Mouse (Mus musculus) liver, embryonic 11.5 days (tissue): ENCODE data around the gene Arl4d. TPM values are rescaled to one million over a fixed set of nuclear protein-coding genes. Genes with fewer than 3 reads are reported as not detected.
A peak's percentile ranks its signal among the peaks of the same experiment; 100 is the strongest.
"Not testable (repeated sequence)": the region's sequence is repeated elsewhere in the genome, so short reads cannot be mapped to it uniquely, and the experiment has no call there.

Experiments used
- ATAC-seq: fragments of 200-750 bp; cut with Nextera tagmentation; replicated peaks from 2 replicates; pipeline ENCODE4 v1.8.0; 2017; ENCODE audit warnings: moderate number of reproducible peaks, mild to moderate bottlenecking, moderate TSS enrichment, moderate library complexity; ENCODE audit not compliant: low FRiP score
- DNase-seq: peaks from one replicate; pipeline ENCODE4 v3.0.0-alpha.2; 2017; ENCODE audit warnings: low spot score
- H3K27ac ChIP-seq: fragments of 300-500 bp; sonication (generic); 2 replicates; pipeline ENCODE4 v1.5.1; 2014; ENCODE audit warnings: mild to moderate bottlenecking, low read depth, low read length, control low read depth
- H3K27me3 ChIP-seq: fragments of 300-500 bp; sonication (generic); replicated peaks from 2 replicates; pipeline ENCODE4 v1.6.1; 2014; ENCODE audit warnings: low read length, mixed read lengths; ENCODE audit not compliant: control insufficient read depth, insufficient read depth
- H3K36me3 ChIP-seq: fragments of 300-500 bp; sonication (generic); 2 replicates; pipeline ENCODE4 v1.6.1; 2014; ENCODE audit warnings: mild to moderate bottlenecking, low read length, moderate library complexity, mixed read lengths; ENCODE audit not compliant: control insufficient read depth, insufficient read depth
- H3K4me1 ChIP-seq: fragments of 300-500 bp; sonication (generic); replicated peaks from 2 replicates; pipeline ENCODE4 v1.6.1; 2014; ENCODE audit warnings: low read length, mixed read lengths; ENCODE audit not compliant: control insufficient read depth, insufficient read depth
- H3K4me2 ChIP-seq: fragments of 300-500 bp; sonication (generic); 2 replicates; pipeline ENCODE4 v1.6.1; 2014; ENCODE audit warnings: mild to moderate bottlenecking, control low read depth, moderate library complexity
- H3K4me3 ChIP-seq: fragments of 300-500 bp; sonication (generic); 2 replicates; pipeline ENCODE4 v1.5.1; 2014; ENCODE audit warnings: low read depth, low read length, control low read depth
- H3K9ac ChIP-seq: fragments of 300-500 bp; sonication (generic); 2 replicates; pipeline ENCODE4 v1.6.1; 2014; ENCODE audit warnings: low read depth, low read length, control low read depth
- H3K9me3 ChIP-seq: fragments of 300-500 bp; sonication (generic); 2 replicates; pipeline ENCODE4 v1.6.1; 2016; ENCODE audit warnings: low read length, inconsistent platforms, mixed read lengths; ENCODE audit not compliant: control insufficient read depth
- WGBS: fragments of 180-500 bp; shearing (Covaris S2); extraction: QIAGEN DNeasy Blood & Tissue Kit; methylation state at CpG from one replicate; pipeline ENCODE4 v1.1.7; 2014; 5-methylcytosine and 5-hydroxymethylcytosine counted together
- polyA plus RNA-seq: library from polyadenylated mRNA; unstranded; fragments of >200 nt; fragmentation: Nextera tagmentation; extraction: Ambion mirVana; gene quantifications from 2 replicates; pipeline ENCODE4 v1.2.1, GENCODE M21; 2014

Gene Arl4d
- polyA plus RNA-seq, 1 experiment from 2014 or later: 3.9 TPM

GRCm38 (mm10) chr11:101657886-101658750, 7.2 kb upstream of the Arl4d start:
- peak overlapping the region; percentile 62 for H3K9ac ChIP-seq
- not testable (repeated sequence) for H3K27me3 ChIP-seq, H3K36me3 ChIP-seq, H3K9me3 ChIP-seq
- WGBS: under 1% methylated on average over 37 of the region's 40 CpGs
- ATAC-seq (peak; percentile 94), DNase-seq (peak; percentile 85)
- 0 out of 2 replicates have a peak overlapping the region, but pooled peaks have one; percentile 5 for H3K4me3 ChIP-seq
- H3K4me1 ChIP-seq: peaks cover 12% of the 10 kb centered on the region
- H3K27ac ChIP-seq: peak overlapping the region; percentile 88
- H3K4me2 ChIP-seq: peak overlapping the region; percentile 54

GRCm38 (mm10) chr11:101658751-101659558, 6.4 kb upstream of the Arl4d start:
- no peak overlapping the region; the same call in 1 of the 2 replicates for H3K4me2 ChIP-seq
- peak; percentile 58 for DNase-seq
- 0 out of 2 replicates have a peak overlapping the region, but pooled peaks have one; percentile 48 for H3K27ac ChIP-seq

GRCm38 (mm10) chr11:101661191-101661590, 4.2 kb upstream of the Arl4d start:
- no peak overlapping the region for H3K27ac ChIP-seq
- ATAC-seq: no peak
- no peaks in the 10 kb centered on the region for H3K36me3 ChIP-seq
- no peak overlapping the region; the same call in 1 of the 2 replicates for H3K4me2 ChIP-seq
- no peaks in the 10 kb centered on the region for H3K27me3 ChIP-seq
- no peak overlapping the region for H3K4me3 ChIP-seq
- DNase-seq: no peak
- no peaks in the 10 kb centered on the region for H3K9me3 ChIP-seq
- H3K9ac ChIP-seq: no peak overlapping the region
- peaks cover 27% of the 10 kb centered on the region for H3K4me1 ChIP-seq
- 67% methylated on average over 7 of the region's 7 CpGs for WGBS

More at GRCm38 (mm10) chr11:101658751-101659558, 6.4 kb upstream of the Arl4d start:
- Histone ChIP-seq H3K4me3 (no peak overlapping the region), H3K36me3 (no peaks in the 10 kb centered on the region), H3K4me1 (peaks cover 19% of the 10 kb centered on the region), H3K9me3 (no peaks in the 10 kb centered on the region), H3K27me3 (no peaks in the 10 kb centered on the region), H3K9ac (no peak overlapping the region)
- WGBS: 30% methylated on average over 10 of the region's 10 CpGs
- ATAC-seq: peak; percentile 13

GRCm38 (mm10) chr11:101661786-101662185, 3.6 kb upstream of the Arl4d start:
- Histone ChIP-seq H3K27ac (no peak overlapping the region), H3K9ac (no peak overlapping the region), H3K27me3 (no peaks in the 10 kb centered on the region), H3K4me2 (no peak overlapping the region), H3K4me3 (no peak overlapping the region), H3K36me3 (no peaks in the 10 kb centered on the region), H3K9me3 (no peaks in the 10 kb centered on the region), H3K4me1 (peaks cover 29% of the 10 kb centered on the region)
- ATAC-seq (no peak), DNase-seq (no peak)
- 31% methylated on average over 5 of the region's 5 CpGs for WGBS

GRCm38 (mm10) chr11:101663229-101664027, 1.9 kb upstream of the Arl4d start:
- H3K36me3 ChIP-seq: no peaks in the 10 kb centered on the region
- H3K4me1 ChIP-seq: peaks cover 43% of the 10 kb centered on the region
- no peak overlapping the region for H3K9ac ChIP-seq
- H3K27ac ChIP-seq: no peak overlapping the region
- WGBS: 43% methylated on average over 11 of the region's 11 CpGs
- no peak for ATAC-seq
- DNase-seq: no peak
- H3K4me2 ChIP-seq: no peak overlapping the region
- no peaks in the 10 kb centered on the region for H3K9me3 ChIP-seq
- no peaks in the 10 kb centered on the region; the same call in 1 of the 2 replicates for H3K27me3 ChIP-seq
- H3K4me3 ChIP-seq: no peak overlapping the region

GRCm38 (mm10) chr11:101665636-101665992, 273 bp downstream of the Arl4d start:
- peaks cover 63% of the 10 kb centered on the region for H3K4me1 ChIP-seq
- H3K9ac ChIP-seq: peak overlapping the region; percentile 65
- no peak for ATAC-seq
- H3K4me3 ChIP-seq: peak overlapping the region; percentile 64
- 2% methylated on average over 24 of the region's 24 CpGs for WGBS
- H3K4me2 ChIP-seq: peak overlapping the region; percentile 93
- no peak for DNase-seq
- H3K27ac ChIP-seq: peak overlapping the region; percentile 56; the same call in 1 of the 2 replicates
- no peaks in the 10 kb centered on the region for H3K9me3 ChIP-seq
- no peaks in the 10 kb centered on the region for H3K36me3 ChIP-seq
- H3K27me3 ChIP-seq: no peaks in the 10 kb centered on the region; the same call in 1 of the 2 replicates

GRCm38 (mm10) chr11:101666626-101667345, 1.4 kb downstream of the Arl4d start:
- Histone ChIP-seq H3K4me3 (peak overlapping the region; percentile 9; the same call in 1 of the 2 replicates), H3K27me3 (no peaks in the 10 kb centered on the region; the same call in 1 of the 2 replicates), H3K4me2 (peak overlapping the region; percentile 93), H3K27ac (no peak overlapping the region), H3K9ac (no peak overlapping the region), H3K36me3 (no peaks in the 10 kb centered on the region), H3K4me1 (peaks cover 68% of the 10 kb centered on the region), H3K9me3 (no peaks in the 10 kb centered on the region)
- WGBS: 73% methylated on average over 28 of the region's 28 CpGs
- DNase-seq (no peak), ATAC-seq (no peak)
